Mouse (Mus musculus) forebrain, embryonic 10.5 days (tissue): ENCODE data around the gene Krt15. TPM values are rescaled to one million over a fixed set of nuclear protein-coding genes. Genes with fewer than 3 reads are reported as not detected.
A peak's percentile ranks its signal among the peaks of the same experiment; 100 is the strongest.

Experiments used
- DNase-seq: peaks from one replicate; pipeline ENCODE4 v3.0.0-alpha.2; 2017; ENCODE audit warnings: low spot score; ENCODE audit errors: extremely low spot score
- H3K27ac ChIP-seq: fragments of 300-500 bp; sonication (generic); 2 replicates; pipeline ENCODE4 v1.5.1; 2016; ENCODE audit warnings: mild to moderate bottlenecking
- H3K27me3 ChIP-seq: fragments of 300-500 bp; sonication (generic); 2 replicates; pipeline ENCODE4 v1.6.1; 2016; ENCODE audit warnings: mild to moderate bottlenecking; ENCODE audit not compliant: poor library complexity, severe bottlenecking
- H3K36me3 ChIP-seq: fragments of 300-500 bp; sonication (generic); replicated peaks from 2 replicates; pipeline ENCODE4 v1.6.1; 2016; ENCODE audit warnings: mild to moderate bottlenecking, moderate library complexity
- H3K4me1 ChIP-seq: fragments of 300-500 bp; sonication (generic); 2 replicates; pipeline ENCODE4 v1.6.1; 2016
- H3K4me3 ChIP-seq: fragments of 300-500 bp; sonication (generic); 2 replicates; pipeline ENCODE4 v1.5.1; 2016; ENCODE audit warnings: mild to moderate bottlenecking, moderate library complexity
- H3K9me3 ChIP-seq: fragments of 300-500 bp; sonication (generic); 2 replicates; pipeline ENCODE4 v1.6.1; 2016; ENCODE audit warnings: mild to moderate bottlenecking, moderate library complexity
- WGBS: fragments of 180-500 bp; shearing (Covaris S2); methylation state at CpG from one replicate; pipeline ENCODE4 v1.1.7; 2016; 5-methylcytosine and 5-hydroxymethylcytosine counted together
- polyA plus RNA-seq: library from polyadenylated mRNA; unstranded; fragments of >200 nt; fragmentation: Nextera tagmentation; extraction: Ambion mirVana; gene quantifications from 2 replicates; pipeline ENCODE4 v1.2.1, GENCODE M21; 2016

Krt15 gene
- polyA plus RNA-seq, 1 experiment from 2014 or later = 0.77 TPM

GRCm38 (mm10) chr11:100147566-100148353 lies 12.0 kb upstream of the Krt15 start:
- no peak for DNase-seq
- 73% methylated on average over 5 of the region's 5 CpGs for WGBS
- H3K27me3 ChIP-seq = peaks cover 42% of the 10 kb centered on the region

DNA sequence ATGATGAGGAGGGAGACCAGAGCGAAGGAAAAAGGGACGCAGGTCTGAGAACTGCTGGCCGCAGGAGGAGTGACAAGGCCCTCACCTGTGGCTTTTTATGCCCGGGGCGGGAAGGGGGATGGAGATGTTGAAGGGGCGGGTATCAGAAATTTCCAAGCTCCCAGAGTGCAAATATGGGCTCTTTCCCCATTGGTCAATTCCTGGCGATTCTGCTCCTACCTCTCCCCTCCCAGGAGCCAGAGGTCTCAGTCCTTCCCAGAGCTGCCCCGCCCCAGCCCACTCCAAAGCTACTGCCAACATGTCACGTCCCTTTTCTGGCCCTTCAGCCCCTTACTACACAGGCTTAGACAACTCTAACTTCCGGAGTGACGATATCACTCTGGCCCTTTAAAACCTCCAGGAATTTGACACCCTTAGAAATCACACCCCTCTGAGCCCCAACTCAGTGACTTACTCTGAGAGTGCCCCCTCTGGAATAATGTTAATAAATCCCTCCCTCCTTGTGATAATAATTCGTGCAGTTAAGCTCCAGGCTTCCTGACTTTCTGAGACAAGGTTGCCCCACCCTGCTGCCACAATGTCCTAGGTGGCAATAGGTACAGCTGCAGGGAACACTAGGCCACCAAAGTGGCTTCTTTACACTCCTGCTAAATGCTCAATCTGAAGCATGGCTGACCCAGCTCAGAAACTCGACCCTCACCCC lies 10.3 kb upstream of the Krt15 start:
- Histone ChIP-seq H3K27ac (no peak overlapping the region), H3K9me3 (no peaks in the 10 kb centered on the region), H3K36me3 (no peaks in the 10 kb centered on the region), H3K27me3 (peaks cover 42% of the 10 kb centered on the region), H3K4me3 (peak overlapping the region; percentile 52), H3K4me1 (peaks cover 18% of the 10 kb centered on the region)
- 3% methylated on average over 13 of the region's 13 CpGs for WGBS
- no peak for DNase-seq

More at GRCm38 (mm10) chr11:100147566-100148353, 12.0 kb upstream of the Krt15 start:
- Histone ChIP-seq H3K4me3 (no peak overlapping the region), H3K36me3 (no peaks in the 10 kb centered on the region), H3K27ac (no peak overlapping the region), H3K4me1 (peaks cover 18% of the 10 kb centered on the region), H3K9me3 (no peaks in the 10 kb centered on the region)

- no peaks in the 10 kb centered on the region for H3K36me3 ChIP-seq
- H3K27me3 ChIP-seq = peaks cover 42% of the 10 kb centered on the region
- no peak overlapping the region for H3K27ac ChIP-seq
- H3K4me1 ChIP-seq = peaks cover 18% of the 10 kb centered on the region
- H3K9me3 ChIP-seq = no peaks in the 10 kb centered on the region
- WGBS = under 1% methylated on average over 20 of the region's 20 CpGs
- H3K4me3 ChIP-seq = peak overlapping the region; percentile 52
- no peak for DNase-seq
Measured at GRCm38 (mm10) chr11:100145104-100145503, 9.4 kb upstream of the Krt15 start.

DNA sequence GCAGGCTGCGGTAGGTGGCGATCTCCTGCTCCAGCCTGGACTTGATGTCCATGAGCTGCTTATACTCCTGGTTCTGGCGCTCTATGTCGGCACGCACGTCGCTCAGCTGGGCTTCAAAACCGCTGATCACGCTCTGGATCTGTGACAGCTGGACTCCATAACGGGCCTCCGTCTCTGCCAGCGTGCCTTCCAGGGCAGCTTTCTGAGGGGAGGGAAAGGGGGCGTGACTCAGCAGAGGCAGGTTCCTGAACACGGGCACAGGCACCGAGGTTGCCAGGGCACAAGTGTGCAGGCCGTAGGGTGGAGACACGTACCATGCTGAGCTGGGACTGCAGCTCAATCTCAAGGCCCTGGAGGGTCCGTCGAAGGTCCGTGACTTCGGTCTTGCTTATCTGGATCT lies 5.2 kb upstream of the Krt15 start:
- Histone ChIP-seq H3K9me3 (no peaks in the 10 kb centered on the region), H3K36me3 (no peaks in the 10 kb centered on the region), H3K4me1 (peaks cover 51% of the 10 kb centered on the region), H3K4me3 (no peak overlapping the region), H3K27ac (no peak overlapping the region), H3K27me3 (peaks cover 24% of the 10 kb centered on the region)
- no peak for DNase-seq
- WGBS = 94% methylated on average over 21 of the region's 21 CpGs

- H3K36me3 ChIP-seq = no peaks in the 10 kb centered on the region
- no peak overlapping the region for H3K4me3 ChIP-seq
- WGBS = 80% methylated on average over 2 of the region's 2 CpGs
- H3K27me3 ChIP-seq = peaks cover 8% of the 10 kb centered on the region
- H3K4me1 ChIP-seq = peaks cover 44% of the 10 kb centered on the region
- no peak for DNase-seq
- peak overlapping the region; percentile 62 for H3K27ac ChIP-seq
- H3K9me3 ChIP-seq = no peaks in the 10 kb centered on the region
Measured at GRCm38 (mm10) chr11:100139391-100139790, 3.7 kb upstream of the Krt15 start.

- Histone ChIP-seq H3K4me1 (peaks cover 44% of the 10 kb centered on the region), H3K27ac (peak overlapping the region; percentile 62), H3K9me3 (no peaks in the 10 kb centered on the region), H3K27me3 (peaks cover 2% of the 10 kb centered on the region), H3K4me3 (no peak overlapping the region), H3K36me3 (no peaks in the 10 kb centered on the region)
- WGBS = 43% methylated on average over 7 of the region's 7 CpGs
- DNase-seq = no peak
Measured at GRCm38 (mm10) chr11:100138809-100139208, 3.1 kb upstream of the Krt15 start.

GRCm38 (mm10) chr11:100137693-100138092 lies 2.0 kb upstream of the Krt15 start:
- H3K9me3 ChIP-seq = no peaks in the 10 kb centered on the region
- no peak overlapping the region for H3K4me3 ChIP-seq
- DNase-seq = no peak
- H3K4me1 ChIP-seq = peaks cover 44% of the 10 kb centered on the region
- no peaks in the 10 kb centered on the region for H3K36me3 ChIP-seq
- peak overlapping the region; percentile 60 for H3K27ac ChIP-seq
- WGBS = 50% methylated on average over 5 of the region's 5 CpGs
- no peaks in the 10 kb centered on the region; the same call in 1 of the 2 replicates for H3K27me3 ChIP-seq

DNA sequence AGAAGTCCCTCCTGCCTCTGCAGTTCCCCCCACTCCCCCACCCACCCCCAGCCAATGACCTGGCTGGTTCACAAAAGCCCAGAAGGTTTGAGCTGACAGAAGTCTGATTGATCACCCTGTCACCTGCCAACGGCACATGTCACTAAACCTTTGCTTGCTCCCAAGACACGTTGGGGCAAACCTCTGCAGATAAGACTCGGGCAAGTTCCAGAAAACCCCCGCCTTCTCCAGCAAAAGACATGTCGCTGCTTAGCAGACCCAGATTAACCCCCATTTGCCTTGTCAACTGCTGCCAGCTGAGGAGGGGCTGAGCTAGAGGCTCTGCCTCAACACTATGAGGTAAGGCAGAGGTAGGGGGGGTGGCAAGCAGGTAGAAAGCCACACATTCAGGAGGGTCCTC lies 831 bp upstream of the Krt15 start:
- no peak for DNase-seq
- no peaks in the 10 kb centered on the region; the same call in 1 of the 2 replicates for H3K27me3 ChIP-seq
- peaks cover 44% of the 10 kb centered on the region for H3K4me1 ChIP-seq
- no peaks in the 10 kb centered on the region for H3K36me3 ChIP-seq
- 63% methylated on average over 5 of the region's 5 CpGs for WGBS
- no peak overlapping the region for H3K27ac ChIP-seq
- no peak overlapping the region for H3K4me3 ChIP-seq
- no peaks in the 10 kb centered on the region for H3K9me3 ChIP-seq

DNA sequence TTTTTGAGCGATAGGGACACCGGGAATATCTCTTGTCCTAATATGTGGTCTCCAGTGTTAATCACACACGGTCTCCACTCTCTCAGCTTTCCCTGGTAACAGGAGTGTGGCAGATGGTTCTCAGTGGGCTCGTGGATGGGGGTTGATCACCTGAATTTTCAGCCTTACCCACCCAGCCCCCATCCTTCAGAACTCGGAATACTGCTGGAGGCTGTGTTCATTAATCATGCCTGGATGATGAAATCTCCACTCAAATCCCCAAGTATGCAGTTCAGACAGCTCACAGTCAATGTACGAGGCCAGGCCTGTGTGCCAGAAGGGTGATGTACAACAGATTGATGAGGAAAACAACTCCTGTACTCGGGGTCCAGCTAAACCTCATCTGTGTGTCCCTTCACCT lies 10.8 kb downstream of the Krt15 start:
- no peaks in the 10 kb centered on the region for H3K9me3 ChIP-seq
- WGBS = 88% methylated on average over 7 of the region's 7 CpGs
- H3K27me3 ChIP-seq = no peaks in the 10 kb centered on the region
- no peaks in the 10 kb centered on the region for H3K4me1 ChIP-seq
- no peaks in the 10 kb centered on the region for H3K36me3 ChIP-seq
- H3K27ac ChIP-seq = no peak overlapping the region
- no peak overlapping the region for H3K4me3 ChIP-seq
- DNase-seq = no peak

- Histone ChIP-seq H3K36me3 (no peaks in the 10 kb centered on the region), H3K27ac (no peak within 1 kb of the TSS), H3K9me3 (no peaks in the 10 kb centered on the region), H3K4me3 (no peak within 1 kb of the TSS), H3K27me3 (no peaks in the 10 kb centered on the region), H3K4me1 (no peaks in the 10 kb centered on the region)
- no peak for DNase-seq
- 80% methylated on average over 3 of the region's 3 CpGs for WGBS
Measured at GRCm38 (mm10) chr11:100121466-100121865, 14.3 kb downstream of the Krt15 start, which contains the start of gene Krt13. Gene Krt13, minus strand, starts transcription at chr11:100121566.

GRCm38 (mm10) chr11:100120331-100120730 lies 15.4 kb downstream of the Krt15 start:
- Histone ChIP-seq H3K36me3 (no peaks in the 10 kb centered on the region), H3K4me3 (no peak overlapping the region), H3K4me1 (no peaks in the 10 kb centered on the region), H3K27me3 (no peaks in the 10 kb centered on the region), H3K9me3 (no peaks in the 10 kb centered on the region), H3K27ac (no peak overlapping the region)
- no peak for DNase-seq
- WGBS = 96% methylated on average over 5 of the region's 5 CpGs

DNA sequence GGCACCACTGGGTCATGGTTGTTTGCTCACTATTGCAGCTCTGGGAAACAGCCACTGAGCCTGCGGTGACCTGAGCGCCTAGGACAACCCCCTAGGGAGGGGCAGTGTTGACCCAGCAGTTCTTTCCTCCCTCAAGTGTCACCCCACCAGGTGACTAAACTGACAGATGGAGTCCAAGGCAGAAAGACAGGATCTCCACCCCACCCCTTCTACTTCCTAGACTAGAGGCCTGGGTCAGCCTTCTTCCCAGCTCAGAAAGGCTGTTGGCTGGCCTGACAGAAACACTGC lies 22.0 kb downstream of the Krt15 start:
- 82% methylated on average over 2 of the region's 2 CpGs for WGBS
- H3K4me3 ChIP-seq = no peak overlapping the region
- no peaks in the 10 kb centered on the region for H3K27me3 ChIP-seq
- H3K4me1 ChIP-seq = no peaks in the 10 kb centered on the region
- no peak for DNase-seq
- no peak overlapping the region for H3K27ac ChIP-seq
- H3K9me3 ChIP-seq = no peaks in the 10 kb centered on the region
- H3K36me3 ChIP-seq = no peaks in the 10 kb centered on the region
